Mouse (Mus musculus): ENCODE measurements around the gene Olfr1412.

GRCm38 (mm10) chr1:92636676-92637075, 51.1 kb downstream of the Olfr1412 start:
- TF ChIP-seq POLR2A (IDR thresholded peaks at IDR 0.05; ENCODE audit: low read depth, low read length) = no peak
- TF ChIP-seq CTCF (conservative IDR thresholded peaks at IDR 0.05; ENCODE audit: insufficient read depth, insufficient read length, low read depth, low read length) = no peak
